Mouse (Mus musculus) liver, embryonic 16.5 days (tissue): ENCODE measurements around the gene Ctf1. TPM values are rescaled to one million over a fixed set of nuclear protein-coding genes. Genes with fewer than 3 reads are reported as not detected.

Experiments
- ATAC-seq: fragments of 200-750 bp; cut with Nextera tagmentation; 2 replicates; pipeline ENCODE4 v1.8.0; 2017; ENCODE audit warnings: low read depth, mild to moderate bottlenecking, moderate number of reproducible peaks, moderate library complexity
- H3K27ac ChIP-seq: fragments of 300-500 bp; sonication (generic); 2 replicates; pipeline ENCODE4 v1.5.1; 2014; ENCODE audit warnings: mild to moderate bottlenecking, low read length
- H3K27me3 ChIP-seq: fragments of 300-500 bp; sonication (generic); 2 replicates; pipeline ENCODE4 v1.6.1; 2014; ENCODE audit warnings: low read depth, low read length, mixed read lengths; ENCODE audit not compliant: control insufficient read depth, insufficient read depth
- H3K36me3 ChIP-seq: fragments of 300-500 bp; sonication (generic); 2 replicates; pipeline ENCODE4 v1.6.1; 2014; ENCODE audit warnings: mild to moderate bottlenecking; ENCODE audit not compliant: control insufficient read depth, insufficient read depth
- H3K4me1 ChIP-seq: fragments of 300-500 bp; sonication (generic); 2 replicates; pipeline ENCODE4 v1.6.1; 2014; ENCODE audit warnings: low read depth, low read length, mixed read lengths; ENCODE audit not compliant: control insufficient read depth
- H3K4me2 ChIP-seq: fragments of 300-500 bp; sonication (generic); 2 replicates; pipeline ENCODE4 v1.6.1; 2014; ENCODE audit warnings: low read depth, low read length, mixed read lengths
- H3K4me3 ChIP-seq: fragments of 300-500 bp; sonication (generic); 2 replicates; pipeline ENCODE4 v1.5.1; 2014; ENCODE audit warnings: low read depth, mild to moderate bottlenecking, low read length
- H3K9ac ChIP-seq: fragments of 300-500 bp; sonication (generic); 2 replicates; pipeline ENCODE4 v1.6.1; 2014; ENCODE audit warnings: low read depth, low read length
- H3K9me3 ChIP-seq: fragments of 300-500 bp; sonication (generic); replicated peaks from 2 replicates; pipeline ENCODE4 v1.6.1; 2016; ENCODE audit warnings: low read length; ENCODE audit not compliant: control insufficient read depth
- WGBS: fragments of 180-500 bp; shearing (Covaris S2); extraction: QIAGEN DNeasy Blood & Tissue Kit; methylation state at CpG from one replicate; pipeline ENCODE4 v1.1.7; 2014; ENCODE audit not compliant: insufficient replicate concordance; 5-methylcytosine and 5-hydroxymethylcytosine counted together
- polyA plus RNA-seq: library from polyadenylated mRNA; unstranded; fragments of >200 nt; fragmentation: Nextera tagmentation; extraction: Ambion mirVana; gene quantifications from 2 replicates; pipeline ENCODE4 v1.2.1, GENCODE M21; 2015

Ctf1 gene
- polyA plus RNA-seq, 1 experiment from 2014 or later = 2.5 TPM

DNA sequence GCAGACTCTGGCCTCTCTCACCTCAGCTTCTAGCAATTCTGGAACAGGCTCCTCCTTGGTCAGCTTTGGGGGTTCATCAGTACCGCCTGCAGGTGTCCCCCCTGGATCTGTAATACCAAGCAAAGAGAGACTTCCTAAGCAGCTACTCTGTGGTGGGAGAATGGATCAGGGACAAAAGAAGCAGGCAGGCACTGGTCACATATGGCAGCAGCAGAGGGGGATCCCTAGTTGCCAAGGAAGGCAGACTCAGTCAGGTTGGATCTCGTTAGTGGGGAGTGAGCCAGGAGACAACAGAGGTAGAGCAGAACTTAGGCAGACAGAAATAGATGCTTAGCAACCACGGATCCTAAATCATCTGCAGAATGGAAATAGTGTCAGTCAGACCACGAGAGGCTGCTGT is 6.8 kb upstream of the Ctf1 start:
- Histone ChIP-seq H3K9me3 (no peaks in the 10 kb centered on the region), H3K27ac (no peak overlapping the region), H3K4me3 (no peak overlapping the region), H3K4me2 (no peak overlapping the region), H3K9ac (no peak overlapping the region), H3K27me3 (no peaks in the 10 kb centered on the region), H3K4me1 (peaks cover 17% of the 10 kb centered on the region), H3K36me3 (no peaks in the 10 kb centered on the region)
- ATAC-seq = no peak
- WGBS = 62% methylated on average over 4 of the region's 4 CpGs

DNA sequence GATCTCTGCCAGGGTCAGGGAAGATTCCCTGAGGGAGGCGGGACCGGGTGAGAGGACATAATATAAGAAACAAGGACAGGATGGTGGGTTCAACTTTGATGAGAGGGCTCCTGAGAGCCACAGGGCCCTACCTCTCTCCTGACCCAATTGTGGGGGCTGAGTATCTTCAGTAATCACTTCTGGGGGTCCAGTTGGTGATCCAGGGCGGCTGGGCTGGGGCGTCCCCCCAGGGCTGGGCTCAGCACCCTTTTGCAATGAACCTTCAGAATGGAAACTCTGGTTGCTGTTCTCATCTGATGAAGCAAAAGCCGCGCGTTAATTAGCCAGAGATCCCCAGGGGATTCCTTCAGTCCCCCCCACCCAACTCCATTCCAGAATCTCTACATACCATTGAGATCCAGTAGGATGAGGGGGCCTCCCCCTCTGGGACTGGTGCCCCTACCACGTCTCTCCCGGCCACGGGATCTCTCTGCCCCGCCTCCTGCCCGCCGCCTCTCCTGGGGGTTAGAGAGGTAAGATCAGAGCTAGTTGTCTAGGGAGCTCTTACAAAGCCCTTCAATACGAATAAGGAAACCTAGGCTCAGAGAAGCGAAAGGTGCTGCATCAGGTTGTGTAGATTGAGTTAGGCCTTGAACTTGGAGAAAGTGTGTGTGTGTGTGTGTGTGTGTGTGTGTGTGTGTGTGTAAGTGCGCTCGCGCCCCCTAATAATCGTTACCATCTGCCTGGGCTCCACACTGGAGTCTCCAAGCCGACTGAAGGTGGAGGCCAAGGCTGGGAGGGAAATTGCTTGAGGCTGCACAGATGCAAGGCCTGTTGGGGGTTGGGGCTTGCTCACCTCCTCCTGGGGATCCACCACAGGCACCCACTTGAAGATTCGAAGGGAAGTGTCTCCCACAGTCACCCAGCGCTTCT is 5.2 kb upstream of the Ctf1 start:
- Histone ChIP-seq H3K4me2 (peak overlapping the region; percentile 93), H3K9ac (peak overlapping the region; percentile 76), H3K27me3 (no peaks in the 10 kb centered on the region), H3K9me3 (no peaks in the 10 kb centered on the region), H3K36me3 (no peaks in the 10 kb centered on the region), H3K27ac (peak overlapping the region; percentile 87), H3K4me1 (peaks cover 28% of the 10 kb centered on the region), H3K4me3 (peak overlapping the region; percentile 76)
- no peak for ATAC-seq
- WGBS = 27% methylated on average over 22 of the region's 22 CpGs

DNA sequence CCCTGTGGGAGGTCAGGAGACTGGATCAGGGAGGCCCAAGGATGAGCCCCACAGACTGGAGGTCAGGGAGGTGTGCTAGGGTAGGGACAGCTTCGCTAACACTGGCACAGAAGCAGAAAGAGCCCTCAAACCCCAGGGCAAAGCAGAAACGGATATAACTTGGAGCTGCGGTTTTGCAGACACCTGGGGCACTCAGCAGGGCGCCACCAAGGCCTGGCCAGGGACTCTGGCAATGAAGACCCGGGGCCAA is 4.7 kb upstream of the Ctf1 start:
- H3K36me3 ChIP-seq = no peaks in the 10 kb centered on the region
- no peak for ATAC-seq
- H3K9me3 ChIP-seq = no peaks in the 10 kb centered on the region
- peak overlapping the region; percentile 93 for H3K4me2 ChIP-seq
- peak overlapping the region; percentile 76 for H3K9ac ChIP-seq
- WGBS = 1% methylated on average over 5 of the region's 5 CpGs
- peaks cover 33% of the 10 kb centered on the region for H3K4me1 ChIP-seq
- H3K4me3 ChIP-seq = peak overlapping the region; percentile 76
- H3K27ac ChIP-seq = peak overlapping the region; percentile 87
- no peaks in the 10 kb centered on the region for H3K27me3 ChIP-seq

DNA sequence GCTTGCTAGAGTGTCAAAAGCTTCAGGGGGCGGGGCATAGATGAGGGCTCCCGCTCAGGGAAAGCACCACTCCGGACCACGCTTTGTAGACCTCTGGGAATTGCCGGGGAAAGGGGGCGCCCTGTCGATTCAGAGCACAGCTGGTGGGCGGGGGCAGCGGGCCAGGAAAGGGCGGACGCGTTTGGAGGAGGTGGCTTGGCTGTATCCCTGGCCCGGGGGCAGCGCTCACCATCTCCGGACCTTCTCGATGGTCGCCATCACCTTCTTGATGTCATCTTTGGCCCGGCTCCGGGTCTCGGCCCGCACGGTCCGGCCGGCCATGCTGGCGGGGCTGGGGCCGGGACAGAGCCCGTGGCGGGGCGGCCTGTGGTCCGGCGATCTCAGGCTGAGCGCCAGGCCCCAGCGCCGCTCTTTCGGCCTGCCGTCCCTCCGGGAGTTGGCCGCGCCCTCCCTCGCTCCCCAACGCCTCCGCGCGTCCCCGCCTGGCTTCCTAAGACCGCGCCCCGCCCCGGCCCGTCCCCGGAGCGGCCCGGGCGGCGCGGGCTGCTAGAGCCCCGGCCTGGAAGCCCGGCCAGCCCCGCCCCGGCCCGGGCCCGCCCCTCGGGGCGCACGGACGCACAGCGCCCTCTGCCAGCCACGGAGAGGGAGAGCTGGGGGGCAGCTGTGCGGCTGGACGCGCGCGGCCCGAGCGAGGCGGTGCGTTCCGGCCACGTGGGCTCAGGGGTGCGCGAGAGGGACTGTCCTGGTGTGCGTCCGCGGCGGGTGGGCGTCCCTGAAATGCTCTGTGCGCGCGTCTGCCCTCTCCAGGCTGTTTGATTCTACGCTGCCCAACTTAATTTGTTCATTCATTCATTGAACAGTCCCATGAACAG is 4.1 kb upstream of the Ctf1 start, which contains the start of gene Bcl7c:
Gene Bcl7c, minus strand, starts transcription at position 727 of the 872 bp plus-strand sequence.
- Histone ChIP-seq H3K4me2 (peak within 1 kb of the TSS; percentile 93), H3K9ac (peak within 1 kb of the TSS; percentile 76), H3K4me1 (peaks cover 39% of the 10 kb centered on the region), H3K4me3 (peak within 1 kb of the TSS; percentile 76), H3K27me3 (no peaks in the 10 kb centered on the region), H3K27ac (peak within 1 kb of the TSS; percentile 87), H3K36me3 (no peaks in the 10 kb centered on the region), H3K9me3 (no peaks in the 10 kb centered on the region)
- ATAC-seq = peak; percentile 92
- under 1% methylated on average over 89 of the region's 90 CpGs for WGBS

DNA sequence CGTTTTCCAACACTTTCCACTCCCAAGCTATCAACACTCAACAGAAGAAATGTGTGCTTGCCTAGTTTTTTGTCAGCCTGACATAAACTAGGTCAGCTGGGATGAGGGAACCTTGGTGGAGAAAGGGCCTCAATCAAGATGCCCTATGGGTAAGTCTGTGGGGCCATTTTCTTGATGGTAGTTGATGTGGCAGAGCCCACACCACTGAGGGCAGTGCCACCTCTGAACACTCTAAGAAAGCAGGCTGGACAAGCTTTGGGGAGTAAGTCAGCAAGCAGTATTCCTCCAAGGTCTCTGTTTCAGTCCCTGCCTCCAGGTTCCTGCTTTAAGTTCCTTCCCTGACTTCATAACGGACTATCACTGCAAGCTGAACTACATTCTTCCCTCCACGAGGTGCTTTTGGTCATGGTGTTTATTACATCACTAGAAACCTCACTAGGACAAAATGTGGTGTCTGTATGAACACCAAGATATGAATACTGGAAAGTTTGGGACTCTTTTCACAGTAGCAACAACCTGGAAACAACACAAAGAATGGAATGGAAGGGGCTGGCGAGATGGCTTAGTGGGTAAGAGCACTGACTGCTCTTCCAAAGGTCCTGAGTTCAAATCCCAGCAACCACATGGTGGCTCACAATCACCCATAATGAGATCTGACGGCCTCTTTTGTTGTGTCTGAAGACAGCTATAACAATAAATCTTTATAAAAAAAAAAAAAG is 3.1 kb upstream of the Ctf1 start:
- peak overlapping the region; percentile 76 for H3K4me3 ChIP-seq
- no peak for ATAC-seq

DNA sequence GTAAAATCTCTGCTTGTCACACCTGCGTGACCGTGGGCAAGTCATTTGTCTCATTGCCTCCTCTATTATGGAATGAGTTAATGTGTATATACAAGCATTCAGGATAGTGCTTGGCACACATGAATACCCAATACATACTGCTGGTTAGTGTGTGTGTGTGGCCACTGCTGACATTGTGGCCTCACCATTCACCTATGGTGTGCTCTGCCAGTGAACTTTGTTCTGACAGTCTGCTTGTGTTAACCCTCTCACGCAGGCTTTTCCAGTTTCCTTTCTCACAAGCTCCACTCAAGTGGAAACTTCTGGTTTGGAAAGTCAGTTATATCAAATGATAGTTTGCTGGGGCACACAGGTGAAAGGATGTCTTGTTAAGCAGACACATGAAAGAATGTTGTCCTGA is 1.5 kb upstream of the Ctf1 start:
- H3K4me3 ChIP-seq = no peak overlapping the region
- H3K27ac ChIP-seq = peak overlapping the region; percentile 42; the same call in 1 of the 2 replicates
- no peaks in the 10 kb centered on the region for H3K36me3 ChIP-seq
- no peak overlapping the region for H3K9ac ChIP-seq
- no peak overlapping the region for H3K4me2 ChIP-seq
- WGBS = 73% methylated on average over 3 of the region's 3 CpGs
- ATAC-seq = no peak
- no peaks in the 10 kb centered on the region for H3K9me3 ChIP-seq
- H3K4me1 ChIP-seq = peaks cover 39% of the 10 kb centered on the region
- no peaks in the 10 kb centered on the region for H3K27me3 ChIP-seq

More for the DNA sequence above, 3.1 kb upstream of the Ctf1 start:
- no peaks in the 10 kb centered on the region for H3K27me3 ChIP-seq
- 57% methylated on average over 5 of the region's 5 CpGs for WGBS
- H3K4me2 ChIP-seq = peak overlapping the region; percentile 93
- no peaks in the 10 kb centered on the region for H3K36me3 ChIP-seq
- H3K4me1 ChIP-seq = peaks cover 39% of the 10 kb centered on the region
- peak overlapping the region; percentile 76 for H3K9ac ChIP-seq
- H3K9me3 ChIP-seq = no peaks in the 10 kb centered on the region
- H3K27ac ChIP-seq = peak overlapping the region; percentile 87

DNA sequence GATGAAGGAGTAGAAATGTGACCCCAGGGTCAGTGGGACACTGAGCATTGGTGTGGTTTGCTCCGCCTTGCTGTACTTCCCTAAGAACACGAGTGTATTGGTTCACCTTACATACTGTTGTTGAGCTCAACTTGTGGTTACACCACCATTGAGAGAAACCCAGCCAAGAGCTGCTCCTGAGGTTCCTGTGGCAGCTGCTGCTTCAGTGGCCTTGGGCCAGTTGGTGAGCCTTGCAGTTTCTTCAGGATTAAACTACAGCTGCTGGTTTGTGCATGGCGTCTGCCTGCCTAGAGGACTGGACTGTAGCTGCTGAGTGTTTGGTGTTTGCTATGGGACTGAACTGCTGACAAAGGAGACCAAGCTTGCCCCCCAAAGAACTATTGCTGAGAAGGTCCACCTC is 1.1 kb upstream of the Ctf1 start:
- H3K4me3 ChIP-seq = no peak overlapping the region
- H3K9me3 ChIP-seq = no peaks in the 10 kb centered on the region
- no peak overlapping the region for H3K9ac ChIP-seq
- peaks cover 39% of the 10 kb centered on the region for H3K4me1 ChIP-seq
- 49% methylated on average over 3 of the region's 3 CpGs for WGBS
- ATAC-seq = no peak
- peak overlapping the region; percentile 42; the same call in 1 of the 2 replicates for H3K27ac ChIP-seq
- no peaks in the 10 kb centered on the region for H3K27me3 ChIP-seq
- H3K4me2 ChIP-seq = no peak overlapping the region
- no peaks in the 10 kb centered on the region for H3K36me3 ChIP-seq

DNA sequence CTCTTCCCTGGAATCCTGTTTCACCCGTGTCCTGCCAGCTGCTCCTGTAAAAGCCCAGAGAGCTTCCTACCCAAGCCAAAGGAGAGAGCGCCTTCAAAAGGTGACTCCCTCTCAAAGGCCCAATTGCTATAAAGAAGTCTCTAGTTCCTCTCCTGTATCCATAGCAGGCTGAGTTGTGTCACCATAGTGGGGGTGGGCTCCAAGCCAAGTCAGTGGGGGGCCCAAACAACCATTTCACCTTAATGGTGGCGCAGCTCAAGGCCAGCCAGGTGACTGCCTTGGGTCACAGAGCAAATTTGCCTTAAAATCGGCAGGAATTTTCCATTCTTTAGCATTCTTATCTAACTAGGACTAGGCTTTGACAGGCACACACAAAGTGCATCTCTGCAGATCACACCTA is 2.3 kb downstream of the Ctf1 start:
- Histone ChIP-seq H3K27me3 (peaks cover 6% of the 10 kb centered on the region), H3K4me3 (no peak overlapping the region)
- no peak for ATAC-seq

More for the DNA sequence above, 2.3 kb downstream of the Ctf1 start:
- Histone ChIP-seq H3K36me3 (no peaks in the 10 kb centered on the region), H3K4me1 (peaks cover 25% of the 10 kb centered on the region), H3K9me3 (no peaks in the 10 kb centered on the region), H3K9ac (no peak overlapping the region), H3K27ac (no peak overlapping the region), H3K4me2 (no peak overlapping the region)
- 67% methylated on average over 4 of the region's 4 CpGs for WGBS
